Mouse (Mus musculus) C2C12 (cell line): ENCODE measurements around the gene Trpm5. TPM values are rescaled to one million over a fixed set of nuclear protein-coding genes. Genes with fewer than 3 reads are reported as not detected.

Experiments
- H3K27me3 ChIP-seq: one replicate; pipeline ENCODE4 v1.6.1; 2011; ENCODE audit not compliant: control insufficient read depth, insufficient read depth, insufficient read length
- H3K36me3 ChIP-seq: one replicate; pipeline ENCODE4 v1.6.1; 2011; ENCODE audit not compliant: control insufficient read depth, insufficient read depth
- H3K4me3 ChIP-seq: one replicate; pipeline ENCODE4 v1.5.1; 2011; ENCODE audit warnings: mild to moderate bottlenecking, control low read depth; ENCODE audit not compliant: poor library complexity, insufficient read depth, severe bottlenecking
- H3K79me2 ChIP-seq: one replicate; pipeline ENCODE4 v1.6.1; 2011; ENCODE audit not compliant: control insufficient read depth, insufficient read depth
- H3K79me3 ChIP-seq: one replicate; pipeline ENCODE4 v1.6.1; 2011; ENCODE audit warnings: low read depth, control low read depth
- H3ac ChIP-seq: one replicate; pipeline ENCODE3; 2011; ENCODE audit warnings: low read depth; ENCODE audit not compliant: control insufficient read depth, insufficient read length
- CEBPB ChIP-seq: IDR thresholded peaks from one replicate; pipeline ENCODE4 v1.6.1; 2011; ENCODE audit warnings: low read depth, mild to moderate bottlenecking, control low read depth, moderate library complexity
- CTCF ChIP-seq: IDR thresholded peaks from one replicate; pipeline ENCODE4 v1.5.1; 2011; ENCODE audit not compliant: control insufficient read depth, insufficient read depth, insufficient read length
- FOSL1 ChIP-seq: IDR thresholded peaks from one replicate; pipeline ENCODE4 v1.8.0; 2011; ENCODE audit warnings: mild to moderate bottlenecking, low read length; ENCODE audit not compliant: poor library complexity, insufficient read depth, severe bottlenecking
- MAX ChIP-seq: IDR thresholded peaks from one replicate; pipeline ENCODE4 v1.6.1; 2011; ENCODE audit warnings: mild to moderate bottlenecking, control low read depth
- MYOD1 ChIP-seq: IDR thresholded peaks from one replicate; pipeline ENCODE4 v1.6.1; 2011; ENCODE audit warnings: low read depth; ENCODE audit not compliant: control insufficient read depth, insufficient read length
- MYOG ChIP-seq: IDR thresholded peaks from one replicate; pipeline ENCODE4 v1.6.1; 2011; ENCODE audit not compliant: control insufficient read depth, insufficient read length; ENCODE audit errors: extremely low read depth
- USF1 ChIP-seq: IDR thresholded peaks from one replicate; pipeline ENCODE4 v1.6.1; 2011; ENCODE audit warnings: low read depth, mild to moderate bottlenecking, control low read depth, moderate library complexity
- polyA plus RNA-seq: library from polyadenylated mRNA; unstranded; fragments of >200 nt; fragmentation: generic; extraction: Trizol; gene quantifications from one replicate; pipeline ENCODE4 v1.2.1, GENCODE M21; 2012; ENCODE audit warnings: missing spikeins

Trpm5 gene
- polyA plus RNA-seq, 1 experiment = 2.7 TPM

GRCm38 (mm10) chr7:143100759-143101158, 6.3 kb upstream of the Trpm5 start:
- TF ChIP-seq CTCF (no peak), MAX (no peak), MYOD1 (no peak), USF1 (no peak), MYOG (no peak), CEBPB (no peak), FOSL1 (no peak)
- Histone ChIP-seq H3K79me2 (no peaks in the 10 kb centered on the region), H3K79me3 (no peaks in the 10 kb centered on the region), H3K27me3 (peaks cover 14% of the 10 kb centered on the region), H3K36me3 (no peaks in the 10 kb centered on the region), H3ac (no peak overlapping the region), H3K4me3 (no peak overlapping the region)

DNA sequence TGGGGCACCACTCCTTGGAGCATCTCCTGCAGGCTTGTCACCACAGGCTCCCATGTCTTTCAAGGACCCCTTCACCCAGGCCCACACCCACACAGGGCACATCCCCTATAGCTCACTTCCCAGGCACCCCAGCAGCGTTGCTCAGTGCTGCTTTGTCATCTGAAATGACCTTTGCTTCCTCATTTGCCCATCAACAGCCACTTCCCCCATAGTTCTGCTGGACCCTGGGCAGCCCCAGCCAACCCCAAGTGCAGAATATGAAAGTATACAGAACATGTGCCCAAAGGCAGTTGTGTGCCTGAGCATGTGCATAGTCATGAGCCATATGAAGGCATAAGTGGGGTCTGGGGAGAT, 1.1 kb upstream of the Trpm5 start:
- Histone ChIP-seq H3K4me3 (no peak overlapping the region), H3K36me3 (no peaks in the 10 kb centered on the region), H3K79me2 (no peaks in the 10 kb centered on the region), H3K27me3 (no peaks in the 10 kb centered on the region), H3K79me3 (no peaks in the 10 kb centered on the region), H3ac (no peak overlapping the region)
- no peak for TF ChIP-seq USF1
- TF ChIP-seq MYOD1 = no peak
- no peak for TF ChIP-seq FOSL1
- TF ChIP-seq CTCF = no peak
- TF ChIP-seq MAX = no peak
- no peak for TF ChIP-seq MYOG
- TF ChIP-seq CEBPB = no peak

GRCm38 (mm10) chr7:143093847-143094246, 595 bp downstream of the Trpm5 start:
- H3ac ChIP-seq = no peak overlapping the region
- H3K36me3 ChIP-seq = no peaks in the 10 kb centered on the region
- no peaks in the 10 kb centered on the region for H3K79me3 ChIP-seq
- H3K79me2 ChIP-seq = no peaks in the 10 kb centered on the region
- peaks cover 11% of the 10 kb centered on the region for H3K27me3 ChIP-seq
- H3K4me3 ChIP-seq = no peak overlapping the region
- TF ChIP-seq FOSL1 = no peak
- TF ChIP-seq MYOG = no peak
- TF ChIP-seq CEBPB = no peak
- no peak for TF ChIP-seq USF1
- TF ChIP-seq MAX = no peak
- no peak for TF ChIP-seq MYOD1
- TF ChIP-seq CTCF = no peak

GRCm38 (mm10) chr7:143087070-143087579, 7.3 kb downstream of the Trpm5 start:
- no peaks in the 10 kb centered on the region for H3K36me3 ChIP-seq
- TF ChIP-seq MYOG (no peak), CEBPB (no peak), CTCF (peak; percentile 42)
- no peaks in the 10 kb centered on the region for H3K79me2 ChIP-seq
- peaks cover 15% of the 10 kb centered on the region for H3K27me3 ChIP-seq
- no peak overlapping the region for H3ac ChIP-seq
- no peak overlapping the region for H3K4me3 ChIP-seq
- no peaks in the 10 kb centered on the region for H3K79me3 ChIP-seq

- no peaks in the 10 kb centered on the region for H3K79me3 ChIP-seq
- H3K79me2 ChIP-seq = no peaks in the 10 kb centered on the region
- peaks cover 15% of the 10 kb centered on the region for H3K27me3 ChIP-seq
- no peak overlapping the region for H3ac ChIP-seq
- H3K36me3 ChIP-seq = no peaks in the 10 kb centered on the region
- H3K4me3 ChIP-seq = no peak overlapping the region
- TF ChIP-seq USF1 (no peak), MYOD1 (no peak), CTCF (peak; percentile 57), FOSL1 (no peak)
These were observed 8.1 kb downstream of the Trpm5 start for GRCm38 (mm10) chr7:143086366-143086765.

- no peak for TF ChIP-seq CTCF
- Histone ChIP-seq H3K36me3 (no peaks in the 10 kb centered on the region), H3K79me2 (no peaks in the 10 kb centered on the region), H3K79me3 (no peaks in the 10 kb centered on the region), H3ac (no peak overlapping the region), H3K27me3 (peaks cover 3% of the 10 kb centered on the region), H3K4me3 (no peak overlapping the region)
These were observed 10.7 kb downstream of the Trpm5 start for GRCm38 (mm10) chr7:143083708-143084107.

DNA sequence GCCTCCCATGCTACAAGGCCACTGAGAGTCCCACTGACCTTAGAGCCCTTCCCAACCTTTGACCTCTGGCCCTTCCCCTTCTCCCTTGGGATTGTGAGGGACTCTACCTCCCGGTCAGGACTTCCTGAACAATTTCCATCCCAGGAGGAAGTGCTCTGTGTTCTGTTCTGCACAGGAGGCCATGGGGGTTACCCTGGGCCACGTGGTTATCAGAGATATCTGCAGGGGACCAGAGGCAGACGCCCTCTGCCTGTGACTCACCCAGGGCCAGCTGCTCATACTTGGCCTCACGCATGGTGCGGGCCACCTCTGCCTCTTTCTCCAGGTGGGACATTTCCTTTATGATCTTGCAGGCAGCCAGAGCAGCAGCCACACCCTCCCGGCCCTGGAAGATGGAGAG, 12.4 kb downstream of the Trpm5 start:
- H3ac ChIP-seq = no peak overlapping the region
- H3K27me3 ChIP-seq = no peaks in the 10 kb centered on the region
- H3K79me3 ChIP-seq = no peaks in the 10 kb centered on the region
- H3K36me3 ChIP-seq = no peaks in the 10 kb centered on the region
- H3K4me3 ChIP-seq = no peak overlapping the region
- TF ChIP-seq FOSL1 (no peak), CEBPB (no peak), MYOG (no peak), CTCF (no peak), USF1 (no peak), MYOD1 (no peak), MAX (no peak)
- no peaks in the 10 kb centered on the region for H3K79me2 ChIP-seq
